Mouse (Mus musculus) CH12F3 (cell line): ENCODE measurements around the gene Ccnyl1.

Experiments used
- in situ Hi-C: fragments of 300-500 bp; cut with MboI; formaldehyde crosslinking; loops from 2 replicates; pipeline ENCODE4 v1.14.3; 2020; ENCODE audit warnings: low sequenced_read_pairs

The Ccnyl1 gene

DNA sequence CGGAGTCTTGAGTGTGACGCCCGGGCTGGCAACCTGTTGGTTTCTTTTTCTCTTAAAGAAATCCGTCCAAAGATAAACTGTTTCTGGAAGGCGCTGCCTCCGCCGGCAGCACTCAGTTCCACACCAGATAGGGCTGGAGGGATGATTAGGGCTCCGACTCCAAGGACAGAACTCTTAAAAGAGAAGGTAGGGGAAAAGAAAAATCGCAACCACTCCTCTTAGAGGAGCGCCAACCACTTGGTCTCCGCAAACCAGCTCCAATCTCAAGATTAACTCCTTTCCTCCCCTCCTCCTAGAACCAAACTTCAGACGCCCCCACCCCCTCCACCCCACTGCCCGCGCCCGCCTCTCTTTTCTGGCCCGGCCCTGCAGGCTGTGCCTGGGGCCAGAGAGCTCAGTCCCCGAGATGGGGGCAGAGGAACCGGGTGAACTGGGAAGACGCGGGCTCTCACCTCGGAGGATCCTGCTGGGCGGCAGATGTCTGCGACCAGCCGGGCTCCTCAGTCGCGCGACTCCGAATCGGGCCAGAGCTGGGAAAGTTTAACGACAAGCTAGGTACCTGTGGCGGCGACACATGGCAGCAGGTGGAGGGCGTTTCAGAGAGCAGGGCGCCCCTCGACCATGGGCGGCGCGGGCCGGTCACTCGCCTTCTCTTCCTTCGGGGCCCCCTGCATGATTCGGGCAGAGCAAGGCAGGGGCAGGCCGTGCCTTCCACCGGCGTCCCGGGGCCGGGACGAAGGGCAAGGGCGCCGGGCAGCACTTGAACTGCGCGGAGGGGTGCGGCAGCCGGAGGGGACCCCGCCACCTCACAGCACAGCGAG lies 46.6 kb downstream of the Ccnyl1 start:
- in situ Hi-C loops = no loop called here

DNA sequence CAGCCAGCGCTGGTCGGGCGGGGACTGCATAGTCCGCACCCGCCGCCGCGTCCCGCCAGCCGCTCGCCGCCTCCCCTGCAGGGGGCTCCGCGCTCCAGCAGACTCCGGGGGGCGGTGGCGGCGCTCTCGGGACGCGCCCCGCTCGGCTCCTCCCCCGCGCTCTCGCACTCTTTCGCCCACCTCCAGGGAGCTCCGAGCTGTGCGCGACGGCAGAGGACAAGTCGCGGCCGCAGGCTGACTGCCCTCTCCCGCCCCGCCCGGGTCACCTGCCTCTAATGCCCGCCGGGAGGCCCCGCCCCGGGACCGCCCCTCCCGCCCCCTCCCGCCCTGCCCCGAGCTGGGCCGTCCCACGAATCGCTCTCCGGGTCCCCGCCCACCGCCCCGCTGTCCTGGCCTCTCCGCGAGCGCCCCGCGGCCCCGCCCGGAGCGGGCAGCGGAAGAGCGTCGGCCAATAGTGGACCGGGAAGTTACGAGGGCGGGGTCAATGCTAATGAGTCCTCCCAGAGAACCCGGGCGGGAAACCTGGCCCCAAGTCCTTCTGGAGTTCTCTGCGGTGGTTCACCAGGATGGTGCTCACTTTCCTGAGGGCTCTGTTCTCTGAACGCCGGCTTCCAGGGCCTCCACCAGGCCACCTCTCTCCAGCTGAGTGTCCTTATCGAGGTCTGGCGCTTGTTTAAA lies 47.4 kb downstream of the Ccnyl1 start, which contains the start of gene Fzd5:
Gene Fzd5 (minus strand): TSS at position 250 of the 678 bp plus-strand sequence.
- in situ Hi-C loops = no loop called here

DNA sequence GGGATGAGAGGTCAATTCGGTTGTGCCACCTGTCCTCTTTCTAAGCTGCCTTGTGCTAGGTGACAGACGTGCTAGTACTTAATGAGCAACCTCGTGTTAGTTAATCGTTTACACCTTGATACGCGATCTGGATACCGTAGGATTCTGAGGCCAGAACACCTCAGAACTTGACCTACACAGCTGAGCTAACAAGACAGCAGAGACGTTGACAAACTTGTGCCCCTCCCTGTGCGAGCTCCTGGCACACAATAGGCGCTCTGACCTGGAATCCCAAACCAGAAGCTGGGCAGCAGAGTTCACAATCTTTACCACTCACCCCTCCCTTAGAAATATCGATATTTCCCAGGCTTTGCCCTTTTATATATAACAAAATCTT lies 47.9 kb downstream of the Ccnyl1 start:
- in situ Hi-C loops = no loop called here

DNA sequence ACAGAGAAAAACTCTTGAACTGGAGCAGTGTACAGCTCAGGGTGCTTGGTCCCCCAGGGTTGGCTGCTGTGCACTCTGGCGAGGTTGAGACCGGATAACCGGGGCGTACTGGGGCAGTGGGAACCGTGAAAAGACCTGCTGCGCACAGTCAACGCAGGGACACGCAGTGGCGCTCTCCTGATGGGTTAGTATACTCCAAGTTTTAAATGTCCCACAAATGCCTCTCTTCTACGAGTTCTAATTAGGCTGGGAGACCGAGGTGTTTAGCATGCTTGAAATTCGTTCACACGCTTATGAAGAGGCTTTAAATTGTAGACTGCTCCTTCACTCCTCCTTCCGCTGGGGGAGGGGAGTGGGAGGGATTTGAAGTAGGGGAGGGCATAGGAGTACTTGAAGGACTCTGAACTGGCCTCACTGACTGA lies 48.4 kb downstream of the Ccnyl1 start:
- in situ Hi-C loops = no loop called here

DNA sequence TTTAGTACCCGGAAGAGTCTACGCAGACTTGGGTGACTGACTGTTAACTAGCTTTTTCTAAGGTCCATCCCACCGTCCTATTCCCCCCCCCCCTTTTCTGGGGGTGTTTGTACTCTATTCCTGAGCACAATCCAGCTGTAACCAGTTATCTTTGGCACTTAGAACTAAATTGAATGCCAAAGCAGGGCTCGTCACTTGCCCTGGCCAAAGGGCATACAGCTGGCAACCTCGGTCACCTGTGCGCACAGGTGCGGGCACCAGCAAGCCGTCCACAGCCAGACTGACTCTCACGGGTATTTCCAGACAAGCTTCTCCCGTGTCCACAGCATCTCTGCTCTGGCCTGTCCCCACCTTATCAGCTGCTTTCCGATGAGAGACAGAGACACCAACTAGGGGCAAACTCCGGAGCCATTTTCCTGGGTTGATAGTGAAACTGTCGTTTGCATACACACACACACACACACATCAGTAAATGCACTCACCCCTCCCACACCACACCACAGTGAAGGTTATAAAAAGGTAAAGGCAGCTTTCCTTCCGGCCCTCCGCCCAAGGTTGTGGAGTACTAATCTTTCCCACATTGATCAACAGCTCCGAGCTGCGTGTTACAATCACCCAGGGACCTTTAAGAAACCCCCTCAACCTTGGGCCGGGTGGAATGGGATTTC lies 52.6 kb downstream of the Ccnyl1 start:
- in situ Hi-C loops = no loop called here

DNA sequence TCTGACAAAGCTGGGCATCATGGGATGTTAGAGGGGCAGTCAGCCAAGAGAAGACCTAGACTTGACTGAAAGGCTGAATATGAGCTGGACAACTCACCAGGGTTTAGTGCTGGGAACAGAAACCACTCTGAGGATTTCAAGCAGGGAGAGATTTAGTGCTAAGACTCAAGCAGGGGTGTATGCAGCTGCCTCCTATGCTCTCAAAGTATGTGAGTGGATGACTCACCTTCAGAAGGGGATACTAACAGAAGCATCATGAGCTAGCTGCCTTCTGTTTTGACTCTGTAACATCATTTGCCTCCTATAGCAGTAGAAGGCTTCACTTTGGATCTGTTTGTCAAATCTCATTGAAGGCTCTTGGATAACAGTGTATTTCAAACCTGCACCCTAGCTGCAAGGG lies 54.4 kb downstream of the Ccnyl1 start:
- in situ Hi-C loops = no loop called here

DNA sequence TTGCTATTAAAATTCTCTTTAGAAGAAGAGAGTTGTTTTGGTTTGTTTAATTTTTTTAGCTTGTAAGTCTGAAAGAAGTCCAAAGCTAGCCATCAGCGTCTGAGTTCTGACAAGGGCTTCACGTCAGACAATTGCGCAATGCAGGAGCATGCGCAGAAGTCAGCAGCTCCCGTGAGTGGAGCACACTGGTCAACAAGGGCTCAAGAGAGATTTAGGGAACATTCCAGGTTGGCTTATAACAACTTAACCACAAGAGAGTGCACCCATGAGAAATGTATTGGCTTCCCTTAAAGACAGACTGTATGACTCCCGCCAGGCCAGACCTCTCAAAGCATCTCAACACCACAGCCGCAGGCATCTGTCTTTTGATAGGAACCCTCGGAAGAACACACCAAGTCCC lies 62.9 kb downstream of the Ccnyl1 start:
- in situ Hi-C loops = no loop called here

DNA sequence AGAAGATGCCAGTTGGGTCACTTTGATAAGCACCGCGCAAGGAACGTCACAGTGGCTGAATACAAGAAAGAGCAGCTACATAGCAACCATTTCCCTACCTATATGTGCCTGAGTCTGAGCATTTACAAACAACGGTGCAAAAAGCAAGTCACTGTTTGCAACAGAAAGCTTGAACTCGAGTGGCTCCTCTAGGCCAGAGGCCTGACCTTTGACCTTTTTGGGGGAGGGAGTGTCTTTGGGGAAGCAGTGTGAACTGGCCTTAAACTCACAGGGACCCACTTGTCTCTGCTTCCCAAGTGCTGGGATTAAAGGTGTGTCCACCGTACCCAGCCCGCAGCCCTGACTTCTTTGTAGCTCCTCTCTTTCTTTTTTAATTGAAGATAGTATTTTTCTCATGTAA lies 63.4 kb downstream of the Ccnyl1 start:
- in situ Hi-C loops = no loop called here

DNA sequence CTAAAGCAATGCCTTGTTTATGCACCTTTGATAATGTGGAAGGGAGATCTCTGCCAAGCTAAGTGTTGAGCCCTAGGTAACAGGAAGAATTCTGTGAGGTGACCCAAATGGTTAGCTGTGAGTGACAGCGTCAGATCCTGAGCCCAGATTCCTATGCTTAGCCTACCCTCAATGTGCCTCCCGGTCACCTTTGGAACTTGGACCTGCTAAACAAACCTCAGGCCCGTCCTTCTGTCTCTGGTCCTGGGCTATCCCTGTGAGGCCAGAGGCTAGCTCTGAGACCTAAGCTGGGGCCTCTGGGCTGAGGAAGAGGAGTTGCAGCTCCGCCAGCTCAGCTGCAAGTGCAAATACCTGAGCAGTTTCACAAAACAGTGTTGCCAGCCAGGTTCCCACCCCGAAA lies 64.4 kb downstream of the Ccnyl1 start:
- in situ Hi-C loops = no loop called here

DNA sequence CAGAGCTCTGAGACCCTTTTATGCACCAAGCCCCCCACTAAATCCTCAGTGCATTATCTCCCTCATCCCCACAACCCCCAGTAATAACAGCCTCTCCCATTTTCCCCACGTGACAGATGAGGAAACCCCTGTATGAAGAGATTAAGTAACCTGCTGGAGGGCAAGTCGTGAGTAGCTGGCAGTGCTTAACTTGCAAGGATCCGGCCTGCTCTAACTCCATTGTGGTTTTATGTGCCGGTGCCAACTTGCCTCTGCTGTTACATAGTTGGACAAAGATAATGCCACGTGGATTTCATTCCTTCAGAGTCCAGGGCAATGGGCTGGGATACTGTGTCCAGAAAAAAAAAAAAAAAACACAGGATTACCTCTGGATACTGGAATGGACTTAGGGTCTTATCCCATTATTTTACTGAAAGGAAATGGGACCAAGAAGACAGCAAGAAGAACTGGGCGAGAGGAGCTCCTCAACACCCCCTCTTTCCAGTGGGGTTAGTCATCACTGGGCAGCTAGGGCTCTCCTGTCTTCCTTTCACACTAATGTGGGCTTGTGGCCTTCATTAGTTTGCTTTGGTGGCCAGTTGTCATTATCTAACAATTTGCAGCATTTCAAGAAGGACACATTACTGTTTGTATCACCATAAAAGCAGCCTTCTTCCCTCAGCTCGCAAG lies 65.8 kb downstream of the Ccnyl1 start:
- in situ Hi-C loops = no loop called here

DNA sequence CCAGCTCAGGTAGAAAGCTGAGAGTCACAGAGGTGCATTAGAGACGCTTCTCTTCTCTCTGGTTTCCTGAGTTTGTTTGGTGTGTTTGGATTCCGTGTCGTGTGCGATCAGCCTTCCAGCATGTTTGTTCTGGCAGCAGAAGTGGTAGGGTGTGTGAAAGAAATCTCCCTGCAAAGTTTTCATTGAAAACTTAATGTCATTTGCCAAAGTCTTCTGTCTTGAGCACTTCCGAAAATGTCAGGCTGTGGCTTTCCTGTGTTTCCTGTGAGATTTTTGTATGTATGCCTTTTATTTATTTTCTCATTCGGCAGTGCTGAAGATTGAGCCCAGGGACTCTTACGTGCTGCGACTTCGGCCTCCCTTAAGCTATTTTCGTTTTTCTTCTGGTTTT lies 66.4 kb downstream of the Ccnyl1 start:
- in situ Hi-C loops = no loop called here

DNA sequence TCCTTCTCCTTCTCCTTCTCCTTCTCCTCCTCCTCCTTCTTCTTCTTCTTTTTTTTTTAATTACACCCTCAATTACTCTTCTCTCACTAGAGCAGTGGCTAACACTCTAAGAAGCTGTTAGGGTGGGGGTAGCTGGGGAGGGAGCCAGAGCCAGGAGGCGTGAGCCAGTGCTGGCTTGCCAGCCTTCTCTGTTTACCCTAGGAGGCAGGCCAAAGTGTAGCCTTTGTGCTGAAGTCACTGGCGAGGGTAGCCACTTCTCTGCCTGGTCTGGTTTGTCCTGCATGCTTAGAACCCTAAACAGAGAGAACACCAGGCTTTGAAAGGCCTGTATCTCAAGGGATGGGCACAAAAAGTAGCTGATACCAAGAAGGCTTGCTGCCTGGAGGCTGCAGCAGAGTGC lies 67.0 kb downstream of the Ccnyl1 start:
- in situ Hi-C loops = no loop called here

DNA sequence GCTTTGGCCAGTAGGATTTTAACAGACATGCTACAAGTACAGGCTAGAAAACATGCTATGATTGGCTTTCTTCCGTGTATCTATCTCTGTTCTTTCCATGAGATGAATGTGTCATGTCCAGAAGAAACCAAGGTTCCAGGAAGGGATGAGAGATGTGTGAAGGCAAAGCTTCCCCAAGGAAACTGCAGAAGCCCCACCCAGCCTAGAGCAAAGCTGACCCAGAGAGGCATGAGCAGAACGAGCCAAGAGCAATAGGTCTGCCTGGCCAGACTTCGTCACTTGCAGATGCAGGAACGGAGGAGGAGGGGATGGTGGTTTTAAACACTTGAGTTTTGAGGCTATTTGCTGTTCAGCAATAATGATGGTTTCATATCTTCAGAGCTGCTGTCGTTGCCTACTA lies 67.5 kb downstream of the Ccnyl1 start:
- in situ Hi-C loops = no loop called here

DNA sequence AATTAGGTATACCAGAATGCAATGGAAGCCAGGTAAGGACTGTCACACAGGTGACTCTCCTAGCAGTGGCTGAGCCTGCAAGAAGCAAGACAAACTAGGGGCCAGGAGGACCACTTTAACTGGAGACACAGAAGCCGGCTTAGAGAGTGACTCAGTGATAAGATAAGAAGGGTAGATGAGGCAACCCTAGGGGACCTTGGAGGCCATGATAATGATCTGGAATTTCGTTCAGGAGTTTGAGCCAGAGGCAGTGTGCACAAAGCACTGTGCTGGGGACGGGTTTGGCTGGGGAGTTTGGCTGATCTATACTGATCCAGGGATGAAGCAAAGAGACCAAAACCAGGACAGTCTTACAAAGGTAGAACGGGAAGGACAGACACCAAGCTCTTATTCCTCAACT lies 71.4 kb downstream of the Ccnyl1 start:
- in situ Hi-C loops = no loop called here

DNA sequence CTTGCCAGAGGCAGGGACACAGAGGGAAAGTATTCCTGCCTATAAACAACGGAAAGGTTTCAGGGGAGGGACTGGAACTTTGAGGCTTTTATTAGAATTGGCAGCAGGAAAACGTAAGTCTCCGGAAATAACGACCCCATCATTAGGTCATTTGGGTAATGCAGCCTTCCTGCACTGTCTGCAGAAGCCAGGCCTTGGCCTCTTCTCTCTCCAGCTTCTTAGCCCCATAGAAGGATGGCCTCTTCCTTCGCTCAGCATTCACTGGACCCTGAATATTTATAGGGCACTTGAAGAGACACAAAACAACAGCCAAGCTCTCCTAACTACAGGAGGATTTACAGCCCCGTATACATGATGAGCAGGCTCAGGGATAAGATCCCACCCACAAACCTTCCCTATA lies 79.9 kb downstream of the Ccnyl1 start:
- in situ Hi-C loops = no loop called here

DNA sequence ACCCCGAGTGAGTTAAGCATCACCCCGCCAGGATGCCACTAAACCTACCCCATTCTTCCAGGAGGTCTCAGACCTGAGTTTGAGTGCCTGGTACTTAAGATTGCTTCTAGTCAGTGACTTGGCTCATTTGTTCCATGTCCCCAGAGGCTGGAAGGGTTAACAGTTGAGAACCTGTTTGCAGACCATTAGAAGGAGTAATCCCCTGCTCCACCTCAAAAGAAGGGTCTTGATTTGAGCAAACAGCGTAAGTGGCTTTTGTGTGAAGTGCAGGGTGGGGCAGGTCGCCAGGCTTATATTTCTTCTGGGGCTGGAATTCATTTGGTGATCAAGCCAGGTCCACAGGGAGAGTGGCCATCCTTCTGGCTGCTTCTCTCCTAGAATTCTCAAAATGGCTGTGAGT lies 83.0 kb downstream of the Ccnyl1 start:
- in situ Hi-C loops = no loop called here
